Mouse (Mus musculus): ENCODE results near the gene Dcaf5.
"Not testable (repeated sequence)": the region's sequence is repeated elsewhere in the genome, so short reads cannot be mapped to it uniquely, and the experiment has no call there.

Gene Dcaf5

DNA sequence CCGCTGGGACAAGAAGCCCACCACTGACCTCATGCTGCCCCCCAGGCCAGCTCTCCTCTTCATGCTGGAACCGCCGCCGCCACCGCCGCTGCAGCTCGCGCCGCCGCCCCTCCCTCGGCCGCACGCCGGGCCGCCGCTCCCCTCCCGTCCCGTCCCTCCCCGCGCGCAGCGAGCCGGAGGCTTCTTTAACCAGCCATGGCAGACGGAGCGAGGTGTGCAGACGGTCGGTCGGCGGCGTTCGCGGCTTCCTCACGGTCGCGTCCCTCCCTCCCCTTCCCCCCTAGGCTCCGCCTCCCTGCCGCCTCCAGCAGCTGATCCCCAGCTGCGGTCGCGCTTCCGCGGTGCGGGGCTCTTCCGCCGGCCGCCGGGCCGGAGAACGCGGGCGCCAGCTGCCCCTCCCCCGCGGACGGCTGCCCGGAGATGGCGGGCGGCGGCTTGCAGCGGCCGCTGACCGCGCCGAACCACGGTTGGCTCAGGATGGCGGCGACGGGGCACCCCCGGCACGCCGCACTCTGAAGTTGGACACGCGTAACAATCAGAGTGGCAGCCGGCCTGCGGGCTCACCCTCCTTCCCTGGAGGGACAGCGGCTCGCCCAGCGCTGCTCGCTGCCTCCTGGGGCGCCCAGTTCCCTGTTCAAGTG lies at the start of gene Dcaf5:
Dcaf5 (minus strand) TSS at position 266 of the 641 bp plus-strand sequence.
- in situ Hi-C loops (cut with MboI; ENCODE audit: low sequenced_read_pairs), result no loop called here

GRCm38 (mm10) chr12:80483397-80483796 lies 47.0 kb upstream of the Dcaf5 start:
- in situ Hi-C loops (cut with MboI; ENCODE audit: low sequenced_read_pairs), result no loop called here

GRCm38 (mm10) chr12:80479986-80480385 lies 43.6 kb upstream of the Dcaf5 start:
- in situ Hi-C loops (cut with MboI; ENCODE audit: low sequenced_read_pairs), result no loop called here

DNA sequence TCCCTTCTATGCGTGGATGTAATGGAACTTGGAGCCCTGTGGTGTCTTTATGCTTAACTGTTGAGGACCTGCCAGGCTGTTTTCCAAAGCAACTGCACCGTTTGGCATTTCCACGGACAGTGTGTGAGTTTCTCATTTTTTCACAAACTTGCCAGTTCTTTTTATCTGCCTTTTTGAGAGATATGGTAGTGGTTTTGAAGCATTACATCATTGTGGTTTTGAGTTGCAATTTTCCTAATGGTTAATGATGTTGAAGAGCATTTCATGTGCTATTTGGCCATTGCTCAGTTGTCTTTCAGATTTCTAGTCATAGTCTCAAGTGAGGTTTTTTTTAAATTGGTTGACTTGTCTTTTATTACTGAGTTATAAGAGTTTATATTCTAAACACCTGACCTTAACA lies 37.3 kb upstream of the Dcaf5 start:
- in situ Hi-C loops (cut with MboI; ENCODE audit: low sequenced_read_pairs), result no loop called here

DNA sequence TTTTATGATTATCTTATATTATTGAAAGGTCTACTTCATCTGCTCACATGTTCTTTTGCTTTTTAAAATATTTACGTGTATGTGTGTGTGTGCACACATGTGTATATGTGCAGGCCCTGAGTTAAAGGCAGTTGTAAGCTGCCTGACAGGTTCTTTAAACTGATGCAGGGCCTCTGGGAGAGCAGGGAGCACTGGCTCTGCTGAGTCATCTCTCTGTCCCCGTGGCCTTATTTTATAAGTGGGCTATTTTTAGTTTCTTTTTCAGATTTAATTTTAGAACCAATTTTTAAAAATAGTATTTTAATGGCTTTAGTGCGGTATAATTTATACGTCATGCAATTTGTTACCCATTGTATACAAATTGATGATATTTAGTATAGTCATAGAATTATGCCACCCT lies 35.5 kb upstream of the Dcaf5 start:
- in situ Hi-C loops (cut with MboI; ENCODE audit: low sequenced_read_pairs), result no loop called here

DNA sequence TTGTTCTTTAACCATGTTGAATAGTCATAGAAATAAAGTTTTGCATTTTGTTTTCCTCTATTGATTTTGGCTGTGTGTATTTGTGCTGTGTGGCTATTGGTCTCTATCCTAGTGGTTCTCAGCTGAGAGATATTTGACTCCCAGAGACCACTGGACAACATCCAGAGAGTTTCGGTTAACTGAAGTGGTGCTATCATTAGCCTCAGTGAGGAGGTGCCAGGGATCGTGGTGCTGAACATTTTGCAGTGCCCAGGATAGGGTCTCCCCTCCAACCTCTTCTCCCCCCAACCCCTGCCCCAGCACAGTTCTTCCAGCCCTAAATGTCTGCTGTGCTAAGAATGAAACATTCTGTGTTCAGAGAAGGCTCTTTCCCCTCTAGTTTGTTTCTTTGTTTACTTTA lies 33.8 kb upstream of the Dcaf5 start:
- in situ Hi-C loops (cut with MboI; ENCODE audit: low sequenced_read_pairs), result no loop called here

- in situ Hi-C loops (cut with MboI; ENCODE audit: low sequenced_read_pairs), result no loop called here
Observed at GRCm38 (mm10) chr12:80463666-80464269, 27.4 kb upstream of the Dcaf5 start.

GRCm38 (mm10) chr12:80462942-80463651 lies 26.7 kb upstream of the Dcaf5 start, which contains the start of gene Exd2:
TSS of gene Exd2 (plus strand) at chr12:80463095.
- in situ Hi-C loops (cut with MboI; ENCODE audit: low sequenced_read_pairs), result no loop called here

DNA sequence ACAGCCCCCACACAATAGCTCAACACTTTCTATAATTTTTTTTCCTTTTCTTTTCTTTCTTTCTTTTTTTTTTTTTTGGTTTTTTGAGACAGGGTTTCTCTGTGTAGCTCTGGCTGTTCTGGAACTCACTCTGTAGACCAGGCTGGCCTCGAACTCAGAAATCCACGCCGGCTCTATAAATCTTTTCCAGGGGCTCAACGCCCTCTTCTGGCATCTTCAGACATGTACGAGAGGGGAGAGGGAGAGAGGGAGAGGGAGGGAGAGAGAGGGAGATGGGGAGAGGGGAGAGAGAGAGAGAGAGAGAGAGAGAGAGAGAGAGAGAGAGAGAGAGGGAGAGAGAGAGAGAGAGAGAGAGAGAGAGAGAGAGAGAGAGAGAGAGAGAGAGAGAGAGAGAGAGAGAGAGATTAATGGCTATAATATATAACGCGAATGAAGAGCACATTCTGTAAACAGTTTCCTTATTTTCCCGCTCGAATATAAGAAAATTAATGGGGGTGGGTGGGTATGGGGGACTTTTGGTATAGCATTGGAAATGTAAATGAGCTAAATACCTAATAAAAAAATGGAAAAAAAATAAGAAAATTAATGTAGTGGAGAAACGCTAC lies 26.0 kb upstream of the Dcaf5 start:
- in situ Hi-C loops (cut with MboI; ENCODE audit: low sequenced_read_pairs), result not testable (repeated sequence)

- in situ Hi-C loops (cut with MboI; ENCODE audit: low sequenced_read_pairs), result no loop called here
Observed at GRCm38 (mm10) chr12:80458033-80458432, 21.6 kb upstream of the Dcaf5 start.

- in situ Hi-C loops (cut with MboI; ENCODE audit: low sequenced_read_pairs), result no loop called here
Observed at GRCm38 (mm10) chr12:80453506-80453905, 17.1 kb upstream of the Dcaf5 start.

DNA sequence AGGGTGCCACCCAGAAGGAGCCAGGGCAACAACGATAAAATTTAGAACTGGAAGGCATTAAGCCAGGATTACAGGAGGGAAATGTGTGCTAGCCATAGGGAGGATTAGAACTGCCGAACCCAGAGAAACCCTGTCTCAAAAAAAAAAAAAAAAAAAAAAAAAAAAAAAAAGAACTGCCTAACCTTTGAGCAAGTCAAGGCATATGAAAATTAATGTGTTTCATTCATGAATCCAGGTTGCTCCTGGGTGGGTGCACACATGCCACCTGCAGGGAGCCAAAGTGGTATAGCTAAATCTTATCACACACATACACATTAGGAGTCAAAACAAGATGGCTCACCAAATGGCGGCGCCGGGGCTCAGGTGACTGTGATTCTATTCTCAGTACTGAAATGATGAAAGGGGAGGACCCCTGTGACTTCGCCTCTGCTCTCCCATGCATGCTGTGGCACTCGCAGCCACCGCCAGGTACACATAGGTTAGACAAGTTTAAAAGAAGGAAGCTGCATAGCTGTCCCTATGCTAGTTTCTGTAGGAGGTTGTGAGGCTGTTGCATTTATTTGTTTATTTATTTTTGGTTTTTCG lies 8.2 kb upstream of the Dcaf5 start:
- in situ Hi-C loops (cut with MboI; ENCODE audit: low sequenced_read_pairs), result no loop called here

GRCm38 (mm10) chr12:80440957-80441356 lies 4.6 kb upstream of the Dcaf5 start:
- in situ Hi-C loops (cut with MboI; ENCODE audit: low sequenced_read_pairs), result no loop called here

DNA sequence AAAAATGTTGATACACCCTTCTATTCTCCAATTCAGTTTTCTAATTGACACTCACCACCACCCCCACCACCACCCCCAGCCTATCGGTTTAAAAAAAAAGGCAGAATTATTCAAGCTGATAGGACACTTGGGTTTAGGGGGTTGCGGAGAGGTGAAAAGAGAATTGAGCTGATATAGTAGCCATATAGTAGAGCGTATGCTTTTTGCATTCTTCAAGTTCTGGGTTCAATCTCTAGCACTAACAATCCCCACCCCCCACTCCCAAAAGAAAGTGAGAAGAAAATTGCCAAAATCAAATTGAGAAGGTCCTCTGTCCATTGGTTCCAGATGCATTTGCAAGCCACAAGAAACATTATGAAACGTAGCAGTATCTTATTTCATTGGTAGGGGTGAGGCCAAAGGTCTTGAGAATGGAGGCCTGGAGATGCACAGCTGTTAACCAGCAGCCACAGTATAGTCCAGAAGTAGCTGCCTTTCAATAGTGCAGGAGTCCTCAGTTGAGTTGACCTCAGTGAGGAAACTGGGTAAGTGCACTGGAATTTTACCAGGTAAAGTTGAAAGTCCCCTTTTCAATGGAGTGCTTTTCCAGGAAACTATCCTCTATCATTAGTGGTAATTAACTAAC lies 762 bp upstream of the Dcaf5 start:
- in situ Hi-C loops (cut with MboI; ENCODE audit: low sequenced_read_pairs), result no loop called here

DNA sequence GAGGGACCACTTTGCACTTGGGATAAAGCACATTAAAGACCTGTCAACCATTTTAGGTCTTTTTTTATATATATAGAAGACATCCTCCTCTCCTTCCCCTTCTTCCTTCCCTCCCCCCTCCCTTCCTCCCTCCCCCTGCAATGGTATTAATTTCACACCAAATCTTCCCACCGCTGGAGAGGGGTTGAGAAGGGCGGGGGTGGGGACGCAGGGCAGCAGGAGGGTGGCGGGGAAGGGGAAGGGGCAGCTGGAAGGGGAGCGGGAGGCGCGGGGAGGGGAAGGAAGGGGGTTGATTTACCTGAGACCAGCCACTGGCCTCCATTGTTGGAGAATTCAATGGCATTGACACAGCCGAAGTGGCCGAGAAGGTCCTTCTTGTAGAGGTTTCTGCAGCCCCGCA lies 514 bp downstream of the Dcaf5 start:
- in situ Hi-C loops (cut with MboI; ENCODE audit: low sequenced_read_pairs), result no loop called here

GRCm38 (mm10) chr12:80434961-80435691 lies 1.3 kb downstream of the Dcaf5 start:
- in situ Hi-C loops (cut with MboI; ENCODE audit: low sequenced_read_pairs), result no loop called here

GRCm38 (mm10) chr12:80434601-80434960 lies 1.8 kb downstream of the Dcaf5 start:
- in situ Hi-C loops (cut with MboI; ENCODE audit: low sequenced_read_pairs), result no loop called here

DNA sequence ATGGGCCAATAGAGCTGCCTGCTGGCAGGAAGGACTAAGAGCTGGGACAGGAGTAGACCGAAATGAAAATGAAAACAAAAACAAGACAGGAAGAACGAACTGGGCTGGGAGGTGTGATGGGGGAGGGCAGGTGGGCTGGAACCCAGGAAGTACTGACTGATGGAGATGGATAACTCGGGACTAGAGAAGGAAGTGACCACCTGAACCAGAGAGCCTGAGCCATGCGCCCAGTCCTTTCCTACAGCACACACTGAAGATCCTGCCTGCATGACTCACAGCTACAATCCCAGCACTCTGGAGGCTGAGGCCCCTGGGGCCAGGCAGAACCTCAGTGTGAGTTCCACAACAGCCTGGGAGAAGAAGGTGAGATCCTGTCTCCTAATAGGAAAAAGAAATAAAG lies 3.1 kb downstream of the Dcaf5 start:
- in situ Hi-C loops (cut with MboI; ENCODE audit: low sequenced_read_pairs), result no loop called here

DNA sequence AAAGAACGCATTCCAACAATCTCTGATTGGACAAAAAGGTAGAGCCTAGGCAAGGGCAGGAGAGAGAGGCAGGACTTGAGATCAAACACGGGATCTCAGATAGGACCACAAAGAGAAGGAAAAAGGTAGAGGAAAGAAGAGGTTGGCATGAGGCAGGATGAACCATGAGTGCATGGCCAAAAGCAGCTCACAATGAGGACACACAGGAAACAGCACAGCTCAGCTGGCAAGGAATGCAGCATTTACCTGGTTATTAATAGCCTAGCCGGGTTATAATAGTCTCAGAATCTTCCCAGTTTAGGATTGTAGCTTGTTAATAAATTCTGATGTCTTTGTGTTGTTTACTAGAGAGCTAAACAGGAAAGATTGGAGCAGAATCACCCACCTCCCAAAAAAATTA lies 8.7 kb downstream of the Dcaf5 start:
- in situ Hi-C loops (cut with MboI; ENCODE audit: low sequenced_read_pairs), result no loop called here

DNA sequence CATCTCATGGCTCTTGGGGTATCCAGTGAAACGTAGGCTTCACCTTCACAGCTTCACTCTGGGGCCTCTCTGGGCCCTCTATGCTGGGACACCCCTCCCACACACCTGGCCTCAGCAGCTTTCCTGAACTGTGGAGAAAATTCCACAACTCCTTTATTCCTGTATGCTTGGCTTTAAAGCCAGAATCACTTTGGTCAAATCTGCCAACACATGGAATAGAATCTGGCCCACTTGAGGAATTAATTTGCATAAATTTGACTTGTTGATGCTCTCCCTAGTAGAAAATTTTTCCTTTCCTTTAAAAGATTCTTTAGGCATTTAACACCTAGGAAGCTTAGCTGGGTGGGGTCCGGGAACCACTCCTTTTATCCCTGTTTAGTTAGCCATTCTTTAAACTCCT lies 21.3 kb downstream of the Dcaf5 start:
- in situ Hi-C loops (cut with MboI; ENCODE audit: low sequenced_read_pairs), result no loop called here

All from CH12F3 (cell line).